ENCODE assay signal across 8 mouse cellular contexts in the genomic region with DNA sequence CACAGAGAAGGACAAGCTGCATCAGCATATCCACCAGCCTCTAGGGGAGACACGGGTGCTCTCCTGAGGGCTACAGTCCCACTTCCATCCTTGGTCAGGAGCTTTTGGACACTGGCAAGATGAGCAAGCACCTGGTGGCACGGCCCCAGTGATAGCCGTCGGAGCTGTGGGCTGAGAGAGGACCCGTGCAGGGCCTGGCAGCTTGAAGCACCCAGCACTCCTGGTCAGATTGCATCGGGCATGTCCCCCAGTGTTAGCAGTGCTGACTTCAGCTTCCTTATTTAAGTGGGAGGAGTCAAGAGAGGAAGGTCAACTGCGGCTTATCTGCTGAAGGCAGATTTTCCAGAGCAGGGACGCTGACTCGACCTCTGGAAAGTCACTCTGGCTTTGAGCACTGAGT. TPM values are rescaled to one million over a fixed set of nuclear protein-coding genes. Genes with fewer than 3 reads are reported as not detected.
DNase-seq lines count a peak whose midpoint lies in the region; ATAC-seq and TF ChIP-seq lines count a peak whose summit lies in the region.

No protein-coding gene starts in this region.

- no peaks in the 10 kb centered on the region for H3K27me3 ChIP-seq in heart, embryonic 12.5 days (replicated peaks)
- no peaks in the 10 kb centered on the region for H3K27me3 ChIP-seq in liver, postnatal 0 days (ENCODE audit: insufficient read depth, low read length)

- DNase-seq in embryo, embryonic 10 days (ENCODE audit: low spot score), result peak; percentile 20
- DNase-seq in embryo, embryonic 10.5 days (ENCODE audit: low spot score), result no peak
- DNase-seq in MEL-GATA-1-ER (ENCODE audit: extremely low read depth, low read depth), result peak; percentile 78
- DNase-seq in liver, postnatal 0 days, result no peak
- DNase-seq in frontal cortex, postnatal 14 days (ENCODE audit: low spot score in 2 of 2), result no peak
- DNase-seq in kidney, postnatal 10 days, result no peak

- no peak for TF ChIP-seq EP300 in liver, postnatal 0 days (IDR thresholded peaks at IDR 0.05; ENCODE audit: low read depth)

- 8% methylated on average over 9 of the region's 9 CpGs for WGBS in heart, embryonic 12.5 days
- WGBS in liver, postnatal 0 days (ENCODE audit: insufficient replicate concordance), result 20% methylated on average over 9 of the region's 9 CpGs

- peak; percentile 56 for ATAC-seq in heart, embryonic 12.5 days (ENCODE audit: insufficient number of reproducible peaks, low FRiP score)
- peak; percentile 48 for ATAC-seq in liver, postnatal 0 days
- ATAC-seq in activated CD4-positive, CD25-positive, alpha-beta regulatory T cell, adult 4 months, result no peak

- no peak overlapping the region for H3K4me3 ChIP-seq in heart, embryonic 12.5 days
- H3K4me3 ChIP-seq in liver, postnatal 0 days (ENCODE audit: low read depth, low read length), result no peak overlapping the region

- H3K4me2 ChIP-seq in heart, embryonic 12.5 days, result peak overlapping the region; percentile 3; the same call in 1 of the 2 replicates
- peak overlapping the region; percentile 4; the same call in 1 of the 2 replicates for H3K4me2 ChIP-seq in liver, postnatal 0 days (ENCODE audit: low read depth, low read length)

- H3K36me3 ChIP-seq in heart, embryonic 12.5 days, result peaks cover 36% of the 10 kb centered on the region
- peaks cover 32% of the 10 kb centered on the region for H3K36me3 ChIP-seq in liver, postnatal 0 days (replicated peaks; ENCODE audit: insufficient read depth, low read length)

- H3K27ac ChIP-seq in heart, embryonic 12.5 days (ENCODE audit: poor library complexity, severe bottlenecking), result peak overlapping the region; percentile 87
- 0 out of 2 replicates have a peak overlapping the region, but pooled peaks have one; percentile 22 for H3K27ac ChIP-seq in liver, postnatal 0 days (ENCODE audit: low read depth)

- H3K9me3 ChIP-seq in heart, embryonic 12.5 days (replicated peaks), result no peaks in the 10 kb centered on the region
- H3K9me3 ChIP-seq in liver, postnatal 0 days (ENCODE audit: low read length), result no peaks in the 10 kb centered on the region

- no peak for TF ChIP-seq CTCF in liver, postnatal 0 days (IDR thresholded peaks at IDR 0.05; ENCODE audit: low read depth)

- H3K4me1 ChIP-seq in heart, embryonic 12.5 days (replicated peaks), result peaks cover 96% of the 10 kb centered on the region
- H3K4me1 ChIP-seq in liver, postnatal 0 days (ENCODE audit: insufficient read depth), result peaks cover 10% of the 10 kb centered on the region

- 0 out of 2 replicates have a peak overlapping the region, but pooled peaks have one; percentile 1 for H3K9ac ChIP-seq in heart, embryonic 12.5 days
- H3K9ac ChIP-seq in liver, postnatal 0 days (replicated peaks), result no peak overlapping the region

RNA-seq across cellular contexts. Expression of a gene that starts 59.6 kb away (rescaled TPM):
- polyA plus RNA-seq in heart, embryonic 12.5 days (2016; fragmentation: Nextera tagmentation; extraction: Ambion mirVana), result 101 and 104 TPM in 2 replicates
- 36.0 and 38.4 TPM in 2 replicates for polyA plus RNA-seq in liver, postnatal 0 days (2015; fragmentation: Nextera tagmentation; extraction: Ambion mirVana)
- 10 to 100 TPM; 23.8 to 28.5 TPM for polyA plus RNA-seq in activated CD4-positive, CD25-positive, alpha-beta regulatory T cell, adult 4 months (2017; shearing (Covaris generic))

Comparison
In these comparisons a context has a peak if more than half of its experiments do, and no peak if none do; other contexts are left out.
1. DNase-seq: peak in embryo, embryonic 10 days (single experiment) and MEL-GATA-1-ER (single experiment); none in embryo, embryonic 10.5 days (single experiment), liver, postnatal 0 days (single experiment), frontal cortex, postnatal 14 days (0 of 2) and kidney, postnatal 10 days (single experiment).